Mouse (Mus musculus) cerebellum, postnatal 10 days (tissue): ENCODE measurements at regions not wholly inside any gene's neighbourhood (a gene's known extent, or its start where the extent isn't known, plus 50 kb on each side); places are given as distances from the start of the nearest gene placed in this dataset.

Source experiments
- DNase-seq, 2 experiments: peaks; one replicate each; pipeline ENCODE4 v3.0.0; 2021; ENCODE audit warnings: mixed read lengths in 2 of 2

- DNase-seq = peak; percentile 45 to 68
These were observed 116.2 kb upstream of the Bank1 start for GRCm38 (mm10) chr3:136442099-136442498.

GRCm38 (mm10) chr3:136439907-136440645 is 114.2 kb upstream of the Bank1 start:
- no peak for DNase-seq

- no peak for DNase-seq
These were observed 113.5 kb upstream of the Bank1 start for GRCm38 (mm10) chr3:136439350-136439749.

GRCm38 (mm10) chr3:136434407-136434806 is 108.5 kb upstream of the Bank1 start:
- no peak for DNase-seq

- no peak for DNase-seq
These were observed 106.2 kb upstream of the Bank1 start for GRCm38 (mm10) chr3:136432072-136432471.

GRCm38 (mm10) chr3:136427427-136427826 is 101.6 kb upstream of the Bank1 start:
- no peak for DNase-seq

- DNase-seq = no peak
These were observed 100.8 kb upstream of the Bank1 start for GRCm38 (mm10) chr3:136426539-136427194.

GRCm38 (mm10) chr3:136421969-136422614 is 96.2 kb upstream of the Bank1 start:
- DNase-seq = peak; percentile 13 to 14

GRCm38 (mm10) chr3:136405606-136406005 is 79.7 kb upstream of the Bank1 start:
- DNase-seq = no peak

- peak; percentile 5 to 19 for DNase-seq
These were observed 57.4 kb upstream of the Bank1 start for GRCm38 (mm10) chr3:136383282-136383681.

GRCm38 (mm10) chr3:136380644-136381043 is 54.8 kb upstream of the Bank1 start:
- no peak for DNase-seq

- no peak for DNase-seq
These were observed 54.0 kb upstream of the Bank1 start for GRCm38 (mm10) chr3:136379741-136380398.

- peak in 1 of 2 experiments; percentile 2 for DNase-seq
These were observed 51.0 kb upstream of the Bank1 start for GRCm38 (mm10) chr3:136376893-136377292.
